Mouse (Mus musculus): ENCODE measurements around the gene Dpp6. TPM values are rescaled to one million over a fixed set of nuclear protein-coding genes. Genes with fewer than 3 reads are reported as not detected.

Gene Dpp6
- polyA plus RNA-seq, 1 experiment from 2014 or later = 26.7 TPM

- Histone ChIP-seq H3K9me3 (replicated peaks; ENCODE audit: control insufficient read depth, low read length) (0 out of 2 replicates have a peak, but pooled peaks cover 2% of the 10 kb centered on the region), H3K36me3 (ENCODE audit: control insufficient read depth, insufficient read depth, low read length) (peaks cover 18% of the 10 kb centered on the region), H3K4me3 (ENCODE audit: low read depth, low read length) (no peak overlapping the region), H3K27ac (ENCODE audit: low read depth, low read length) (no peak overlapping the region), H3K4me1 (ENCODE audit: control insufficient read depth, insufficient read depth, low read length) (no peaks in the 10 kb centered on the region), H3K4me2 (ENCODE audit: low read length) (no peak overlapping the region), H3K9ac (ENCODE audit: low read length) (no peak overlapping the region), H3K27me3 (replicated peaks; ENCODE audit: control insufficient read depth, insufficient read depth, low read length) (no peaks in the 10 kb centered on the region)
- DNase-seq (ENCODE audit: low spot score) (peak; percentile 24), ATAC-seq (peak; percentile 42)
- 9% methylated on average over 3 of the region's 3 CpGs for WGBS
Observed at GRCm38 (mm10) chr5:27737168-27737567, 920.2 kb downstream of the Dpp6 start.

GRCm38 (mm10) chr5:27739216-27739615, 922.2 kb downstream of the Dpp6 start:
- DNase-seq (ENCODE audit: low spot score) = no peak
- no peak overlapping the region for H3K9ac ChIP-seq (ENCODE audit: low read length)
- H3K27ac ChIP-seq (ENCODE audit: low read depth, low read length) = no peak overlapping the region
- H3K4me1 ChIP-seq (ENCODE audit: control insufficient read depth, insufficient read depth, low read length) = no peaks in the 10 kb centered on the region
- 86% methylated on average over 6 of the region's 6 CpGs for WGBS
- no peak for ATAC-seq
- H3K27me3 ChIP-seq (replicated peaks; ENCODE audit: control insufficient read depth, insufficient read depth, low read length) = no peaks in the 10 kb centered on the region
- no peak overlapping the region for H3K4me2 ChIP-seq (ENCODE audit: low read length)
- 0 out of 2 replicates have a peak, but pooled peaks cover 2% of the 10 kb centered on the region for H3K9me3 ChIP-seq (replicated peaks; ENCODE audit: control insufficient read depth, low read length)
- peaks cover 37% of the 10 kb centered on the region for H3K36me3 ChIP-seq (ENCODE audit: control insufficient read depth, insufficient read depth, low read length)
- no peak overlapping the region for H3K4me3 ChIP-seq (ENCODE audit: low read depth, low read length)

GRCm38 (mm10) chr5:27744944-27745343, 927.9 kb downstream of the Dpp6 start:
- Histone ChIP-seq H3K9ac (ENCODE audit: low read length) (no peak overlapping the region), H3K4me1 (ENCODE audit: control insufficient read depth, insufficient read depth, low read length) (no peaks in the 10 kb centered on the region), H3K27me3 (replicated peaks; ENCODE audit: control insufficient read depth, insufficient read depth, low read length) (no peaks in the 10 kb centered on the region), H3K36me3 (ENCODE audit: control insufficient read depth, insufficient read depth, low read length) (peaks cover 68% of the 10 kb centered on the region), H3K27ac (ENCODE audit: low read depth, low read length) (no peak overlapping the region), H3K9me3 (replicated peaks; ENCODE audit: control insufficient read depth, low read length) (no peaks in the 10 kb centered on the region), H3K4me3 (ENCODE audit: low read depth, low read length) (no peak overlapping the region), H3K4me2 (ENCODE audit: low read length) (no peak overlapping the region)
- DNase-seq (ENCODE audit: low spot score) (no peak), ATAC-seq (no peak)
- WGBS = 97% methylated on average over 1 of the region's 1 CpGs

- no peaks in the 10 kb centered on the region for H3K4me1 ChIP-seq (ENCODE audit: control insufficient read depth, insufficient read depth, low read length)
- 69% methylated on average over 4 of the region's 4 CpGs for WGBS
- DNase-seq (ENCODE audit: low spot score) (peak; percentile 3), ATAC-seq (no peak)
- H3K9ac ChIP-seq (ENCODE audit: low read length) = no peak overlapping the region
- no peak overlapping the region for H3K4me2 ChIP-seq (ENCODE audit: low read length)
- no peaks in the 10 kb centered on the region for H3K27me3 ChIP-seq (replicated peaks; ENCODE audit: control insufficient read depth, insufficient read depth, low read length)
- peaks cover 95% of the 10 kb centered on the region for H3K36me3 ChIP-seq (ENCODE audit: control insufficient read depth, insufficient read depth, low read length)
- no peaks in the 10 kb centered on the region for H3K9me3 ChIP-seq (replicated peaks; ENCODE audit: control insufficient read depth, low read length)
- H3K27ac ChIP-seq (ENCODE audit: low read depth, low read length) = no peak overlapping the region
- no peak overlapping the region for H3K4me3 ChIP-seq (ENCODE audit: low read depth, low read length)
Observed at GRCm38 (mm10) chr5:27765780-27766179, 948.8 kb downstream of the Dpp6 start.

GRCm38 (mm10) chr5:27767948-27768347, 950.9 kb downstream of the Dpp6 start:
- H3K4me1 ChIP-seq (ENCODE audit: control insufficient read depth, insufficient read depth, low read length) = no peaks in the 10 kb centered on the region
- H3K27ac ChIP-seq (ENCODE audit: low read depth, low read length) = no peak overlapping the region
- H3K27me3 ChIP-seq (replicated peaks; ENCODE audit: control insufficient read depth, insufficient read depth, low read length) = no peaks in the 10 kb centered on the region
- DNase-seq (ENCODE audit: low spot score) (no peak), ATAC-seq (no peak)
- no peak overlapping the region for H3K4me3 ChIP-seq (ENCODE audit: low read depth, low read length)
- H3K9ac ChIP-seq (ENCODE audit: low read length) = no peak overlapping the region
- no peaks in the 10 kb centered on the region for H3K9me3 ChIP-seq (replicated peaks; ENCODE audit: control insufficient read depth, low read length)
- peaks cover 95% of the 10 kb centered on the region for H3K36me3 ChIP-seq (ENCODE audit: control insufficient read depth, insufficient read depth, low read length)
- no peak overlapping the region for H3K4me2 ChIP-seq (ENCODE audit: low read length)
- WGBS = 81% methylated on average over 5 of the region's 5 CpGs

Data from forebrain, embryonic 14.5 days (tissue).